Mouse (Mus musculus): ENCODE measurements around the gene Kif18a.

Kif18a gene

GRCm38 (mm10) chr2:109374881-109375280 is 94.3 kb downstream of the Kif18a start:
- no peak for DNase-seq

- DNase-seq: no peak
These were observed 103.5 kb downstream of the Kif18a start for GRCm38 (mm10) chr2:109384019-109384418.

GRCm38 (mm10) chr2:109386211-109386610 is 105.7 kb downstream of the Kif18a start:
- DNase-seq: no peak

GRCm38 (mm10) chr2:109388733-109389132 is 108.2 kb downstream of the Kif18a start:
- no peak for DNase-seq

- no peak for DNase-seq
These were observed 109.4 kb downstream of the Kif18a start for GRCm38 (mm10) chr2:109389977-109390376.

Data from spleen, adult 18-20 months (tissue).